Mouse (Mus musculus) CD4-positive, CD25-positive, alpha-beta regulatory T cell, adult 2 months (primary cell): ENCODE measurements around the gene Fam171a2.
A peak's percentile ranks its signal among the peaks of the same experiment; 100 is the strongest.
"Not testable (repeated sequence)": the region's sequence is repeated elsewhere in the genome, so short reads cannot be mapped to it uniquely, and the experiment has no call there.

Experiments
- DNase-seq: peaks from one replicate; pipeline ENCODE4 v3.0.0-alpha.2; 2012; ENCODE audit warnings: low read depth, low spot score

Gene Fam171a2

DNA sequence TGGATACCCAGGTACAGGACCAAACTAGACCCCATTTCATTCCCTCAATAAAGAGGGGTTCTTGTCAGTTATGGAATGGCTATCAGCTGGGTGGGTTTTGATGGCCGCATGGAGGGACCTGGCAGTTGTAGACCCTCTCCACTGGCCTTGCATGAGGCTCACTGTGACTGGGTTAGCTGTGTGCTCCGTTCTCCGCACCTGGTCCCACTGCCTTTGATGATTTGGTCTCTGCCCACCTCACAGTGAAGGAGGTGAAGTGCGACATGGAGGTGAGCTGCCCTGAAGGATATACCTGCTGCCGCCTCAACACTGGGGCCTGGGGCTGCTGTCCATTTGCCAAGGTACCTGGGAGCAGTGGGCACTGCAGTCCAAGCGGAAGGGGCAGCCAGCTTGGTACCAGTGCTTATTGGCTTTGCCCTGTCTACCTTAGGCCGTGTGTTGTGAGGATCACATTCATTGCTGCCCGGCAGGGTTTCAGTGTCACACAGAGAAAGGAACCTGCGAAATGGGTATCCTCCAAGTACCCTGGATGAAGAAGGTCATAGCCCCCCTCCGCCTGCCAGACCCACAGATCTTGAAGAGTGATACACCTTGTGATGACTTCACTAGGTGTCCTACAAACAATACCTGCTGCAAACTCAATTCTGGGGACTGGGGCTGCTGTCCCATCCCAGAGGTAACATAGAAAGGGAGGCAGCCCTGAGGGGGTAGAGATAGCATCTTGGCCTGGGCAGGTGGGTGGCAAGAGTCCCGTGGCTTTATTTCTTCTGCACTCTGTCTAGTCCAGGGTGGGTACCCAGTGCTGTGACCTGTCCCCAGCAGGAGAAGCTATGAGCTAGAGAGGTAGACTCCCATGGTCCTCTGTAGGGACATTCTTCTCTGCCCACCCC is 12.4 kb downstream of the Fam171a2 start:
- DNase-seq: no peak

DNA sequence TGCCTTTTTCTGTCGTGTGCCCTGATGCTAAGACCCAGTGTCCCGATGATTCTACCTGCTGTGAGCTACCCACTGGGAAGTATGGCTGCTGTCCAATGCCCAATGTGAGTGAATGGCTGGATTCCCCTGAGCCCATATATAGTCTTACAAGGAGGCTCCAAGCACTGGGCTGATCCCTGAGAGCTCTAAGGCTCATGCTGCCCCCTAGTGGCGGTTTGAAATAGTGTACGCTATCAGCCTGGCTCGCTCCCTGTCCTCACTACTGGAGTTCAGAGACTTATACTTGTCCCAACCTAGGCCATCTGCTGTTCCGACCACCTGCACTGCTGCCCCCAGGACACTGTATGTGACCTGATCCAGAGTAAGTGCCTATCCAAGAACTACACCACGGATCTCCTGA is 13.1 kb downstream of the Fam171a2 start:
- peak; percentile 90 for DNase-seq

DNA sequence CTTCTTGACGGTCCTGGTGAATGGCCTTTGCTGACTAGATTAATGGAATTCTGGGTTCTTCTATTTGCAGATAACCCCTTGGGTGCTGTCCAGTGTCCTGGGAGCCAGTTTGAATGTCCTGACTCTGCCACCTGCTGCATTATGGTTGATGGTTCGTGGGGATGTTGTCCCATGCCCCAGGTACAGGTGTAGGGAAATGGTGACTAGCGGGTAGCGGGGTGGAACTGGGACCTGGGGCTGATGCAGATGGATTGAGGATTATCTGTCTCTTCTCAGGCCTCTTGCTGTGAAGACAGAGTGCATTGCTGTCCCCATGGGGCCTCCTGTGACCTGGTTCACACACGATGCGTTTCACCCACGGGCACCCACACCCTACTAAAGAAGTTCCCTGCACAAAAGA is 13.6 kb downstream of the Fam171a2 start:
- DNase-seq: no peak

DNA sequence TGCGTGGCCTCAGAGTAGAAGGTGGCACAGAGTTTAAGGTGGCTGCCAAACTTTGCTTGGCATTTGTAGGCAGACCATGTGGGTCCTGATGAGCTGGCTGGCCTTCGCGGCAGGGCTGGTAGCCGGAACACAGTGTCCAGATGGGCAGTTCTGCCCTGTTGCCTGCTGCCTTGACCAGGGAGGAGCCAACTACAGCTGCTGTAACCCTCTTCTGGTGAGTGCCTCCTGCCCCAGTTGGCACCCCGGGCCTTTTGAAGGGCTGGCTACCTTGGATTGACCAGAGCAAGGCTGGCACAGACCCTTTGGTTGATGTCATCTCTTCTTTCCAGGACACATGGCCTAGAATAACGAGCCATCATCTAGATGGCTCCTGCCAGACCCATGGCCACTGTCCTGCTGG is 14.6 kb downstream of the Fam171a2 start:
- DNase-seq: no peak

DNA sequence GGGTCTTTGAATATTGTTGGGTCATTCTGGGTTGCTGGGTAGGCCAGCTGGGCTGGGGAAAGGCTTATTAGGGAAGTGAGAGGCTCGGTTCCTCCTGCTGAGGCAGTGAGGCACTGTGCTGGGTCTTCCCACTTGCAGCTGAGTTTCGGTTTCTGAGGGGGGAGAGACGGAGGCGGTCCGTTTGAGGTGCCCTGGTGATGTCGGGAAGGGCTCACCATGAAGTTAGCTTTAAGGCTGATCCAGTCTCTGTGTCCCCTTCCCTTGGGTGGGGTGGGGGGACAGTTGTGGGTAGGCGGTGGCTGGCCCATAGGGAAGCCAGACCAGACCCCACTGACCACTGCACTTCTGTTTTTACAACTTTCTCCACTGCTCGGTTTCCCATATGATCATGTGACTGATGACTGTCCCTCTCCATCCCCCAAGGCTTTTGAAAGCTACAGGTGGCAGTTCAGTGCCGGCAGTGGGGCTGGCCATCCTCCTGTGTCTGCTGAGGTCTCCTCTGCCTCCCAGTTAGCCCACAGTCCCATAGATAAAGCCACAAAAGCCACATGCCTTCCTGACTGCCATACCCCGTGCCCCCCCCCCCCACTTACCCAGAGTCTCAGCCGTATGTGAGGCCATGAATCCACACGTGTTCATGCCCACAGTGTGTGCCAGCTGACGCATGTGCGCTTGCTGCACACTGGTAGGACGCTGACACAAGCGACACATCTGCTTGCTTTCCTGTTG is 15.2 kb downstream of the Fam171a2 start:
- DNase-seq: peak; percentile 66

DNA sequence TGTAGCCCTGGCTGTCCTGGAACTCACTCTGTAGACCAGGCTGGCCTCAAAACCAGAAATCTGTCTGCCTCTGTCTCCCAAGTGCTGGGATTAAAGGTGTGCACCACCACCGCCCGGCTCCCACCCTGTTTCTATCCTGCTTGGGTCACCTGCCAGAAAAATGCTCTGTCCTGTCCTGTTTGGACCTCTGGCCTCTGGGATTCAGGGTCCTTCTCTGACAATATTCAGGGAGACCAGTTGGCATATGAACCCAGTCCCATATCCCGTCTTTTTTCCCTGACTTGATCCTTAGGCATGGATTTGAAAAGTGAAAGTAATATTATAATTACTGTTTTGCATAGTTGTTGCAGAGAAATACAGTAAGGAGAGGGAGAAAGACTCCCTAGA is 15.8 kb downstream of the Fam171a2 start:
- DNase-seq: no peak

DNA sequence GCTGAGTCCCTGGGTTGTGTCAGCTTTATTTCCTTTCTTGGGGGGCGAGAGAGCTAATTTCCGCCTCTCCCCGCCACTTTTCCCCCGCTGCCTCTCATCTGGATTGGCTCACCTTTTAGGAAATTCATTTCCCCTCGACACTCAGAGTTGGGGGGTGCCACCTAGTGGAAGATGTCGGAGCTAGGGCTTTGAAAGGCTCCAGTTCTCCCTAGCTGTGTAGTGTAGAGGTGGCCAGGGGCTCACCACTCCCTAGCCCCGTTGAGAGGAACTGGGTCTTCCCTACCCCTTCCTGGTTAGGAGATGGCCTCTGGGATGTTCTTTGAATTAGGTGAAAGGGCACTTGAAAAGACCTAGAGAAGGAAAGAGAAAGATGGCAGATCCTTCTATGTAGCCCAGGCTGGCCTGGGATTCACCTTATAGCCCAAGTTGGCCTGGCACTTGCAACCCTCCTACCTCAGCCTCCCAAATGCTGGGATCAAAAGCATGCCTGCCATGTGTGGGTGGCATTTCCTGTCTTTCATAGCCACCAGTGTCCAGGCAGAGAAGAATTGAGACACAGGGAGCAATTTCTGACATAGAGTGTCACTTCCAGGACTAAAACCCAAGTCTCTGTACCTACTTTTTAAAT is 16.4 kb downstream of the Fam171a2 start:
- DNase-seq: peak; percentile 86

DNA sequence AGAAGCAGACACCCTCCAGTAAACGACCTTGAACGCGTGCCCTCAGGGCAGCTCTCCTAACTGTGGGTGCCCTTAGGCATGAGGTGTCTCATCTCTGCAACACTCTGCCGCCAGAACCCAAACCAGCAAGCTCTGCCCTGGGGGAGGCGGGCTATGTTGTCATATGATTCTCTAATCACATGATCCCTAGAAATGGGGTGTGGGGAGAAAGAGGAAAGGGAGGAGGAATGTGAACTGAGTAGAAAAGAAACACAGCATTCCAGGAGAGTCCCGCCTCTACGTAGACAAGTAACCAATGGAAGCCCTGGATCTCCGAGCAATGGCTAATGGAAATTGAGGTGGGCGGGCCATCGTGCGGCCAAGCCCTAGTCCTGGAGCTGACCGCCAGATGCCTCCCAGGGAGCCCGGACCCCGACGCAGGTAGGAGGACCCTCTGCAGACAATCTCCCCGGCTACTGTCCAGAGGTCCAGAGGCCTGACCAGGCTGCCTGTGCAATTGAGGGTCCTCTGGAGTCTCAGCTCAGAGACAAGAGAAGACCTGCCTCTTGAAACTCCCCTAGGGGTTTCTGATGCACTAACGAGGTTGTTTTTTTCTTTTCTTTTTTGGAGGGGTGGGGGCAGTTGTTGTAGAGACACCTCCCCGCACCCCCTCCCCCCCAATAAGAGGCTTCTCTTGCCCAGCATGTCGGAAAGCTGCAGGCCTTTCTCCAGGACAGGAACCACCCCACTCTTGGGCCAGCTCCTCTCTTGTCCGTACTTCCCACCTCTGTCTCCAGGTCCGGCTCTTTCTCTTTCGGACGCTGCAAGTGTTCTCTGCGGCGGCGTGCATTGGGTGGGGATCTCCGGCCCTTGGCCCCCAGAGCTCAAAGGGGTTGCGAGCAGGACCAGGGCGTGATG is 17.1 kb downstream of the Fam171a2 start, which contains the start of gene Grn:
Grn (plus strand) TSS at position 195 of the 897 bp plus-strand sequence.
- DNase-seq: peak; percentile 83

DNA sequence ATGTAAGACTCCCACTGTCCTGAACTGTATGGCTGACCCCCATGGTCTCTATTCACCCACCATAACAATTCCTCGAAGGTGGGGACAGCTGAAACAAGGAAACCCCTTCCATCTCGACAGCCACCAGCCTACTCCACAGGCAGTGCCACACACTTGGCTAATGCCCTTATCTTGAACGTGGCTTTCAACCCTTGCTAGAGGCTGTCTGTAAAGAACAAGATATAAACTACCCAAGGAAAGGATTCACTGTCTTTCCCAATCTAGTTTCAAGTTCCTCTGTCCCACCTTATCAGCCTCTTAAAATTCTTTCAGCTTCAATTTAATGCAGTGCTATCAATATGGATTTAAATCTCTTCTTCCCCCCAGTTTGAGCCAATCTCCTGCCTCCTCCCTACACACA is 17.9 kb downstream of the Fam171a2 start:
- no peak for DNase-seq

DNA sequence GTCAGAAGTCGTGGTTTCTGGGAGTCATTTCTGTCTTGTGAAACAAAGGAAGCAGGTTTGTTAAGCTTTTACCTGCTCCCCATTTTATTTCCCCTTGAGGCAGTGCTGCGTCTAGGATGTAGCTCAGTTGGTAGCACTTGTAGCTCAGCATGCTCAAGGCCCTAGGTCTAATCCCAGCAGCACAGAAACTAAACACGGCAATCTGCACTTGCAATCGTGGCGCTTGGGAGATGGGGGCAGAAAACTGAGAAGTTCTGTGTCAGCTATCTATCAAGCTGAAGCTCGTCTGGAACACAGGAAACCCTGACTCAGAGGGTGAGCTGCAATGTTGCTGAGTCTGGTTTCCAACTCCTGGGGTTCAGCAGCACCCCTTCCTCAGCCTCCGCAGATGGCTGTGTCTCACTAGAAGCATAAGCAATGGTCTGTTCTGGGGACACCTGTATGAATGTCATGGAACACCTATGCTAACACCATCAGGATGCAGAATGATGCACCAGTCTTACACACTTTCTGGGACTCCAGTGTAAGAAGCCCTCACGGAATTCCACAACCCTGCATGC is 18.4 kb downstream of the Fam171a2 start:
- DNase-seq: peak; percentile 35

DNA sequence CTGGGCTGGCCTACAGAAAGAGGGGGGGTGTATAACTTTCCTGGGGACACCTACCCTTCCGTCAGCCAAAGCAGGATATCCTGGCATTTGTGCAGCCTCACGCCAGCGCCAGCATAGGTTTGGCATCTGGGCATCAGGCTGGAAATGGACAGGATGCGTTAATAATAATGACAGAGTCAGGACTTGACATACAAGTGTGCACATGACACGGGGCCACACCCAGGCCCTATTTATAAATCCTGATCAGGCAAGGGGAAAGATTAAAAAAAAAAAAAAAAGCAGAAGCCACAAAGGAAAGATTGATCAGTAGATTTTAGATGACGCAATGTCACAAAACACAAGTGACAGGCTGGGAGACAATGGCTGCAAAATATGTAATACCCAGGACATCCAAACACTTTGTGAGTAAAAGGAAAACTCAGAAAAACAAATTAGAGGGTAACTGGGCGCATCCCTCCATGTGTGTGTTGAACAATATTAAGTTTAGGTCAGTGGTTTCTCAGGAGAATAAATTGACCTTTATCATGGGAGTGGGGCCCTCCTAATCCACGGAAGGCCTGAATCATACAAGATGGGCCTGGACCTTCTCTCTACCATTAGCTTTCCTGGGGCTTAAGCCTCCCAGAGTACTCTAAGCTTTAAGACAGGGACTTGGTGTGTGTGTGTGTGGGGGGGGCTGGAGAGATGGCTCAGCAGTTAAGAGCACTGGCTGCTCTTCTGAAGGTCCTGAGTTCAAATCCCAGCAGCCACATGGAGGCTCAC is 21.7 kb downstream of the Fam171a2 start:
- DNase-seq: no peak

DNA sequence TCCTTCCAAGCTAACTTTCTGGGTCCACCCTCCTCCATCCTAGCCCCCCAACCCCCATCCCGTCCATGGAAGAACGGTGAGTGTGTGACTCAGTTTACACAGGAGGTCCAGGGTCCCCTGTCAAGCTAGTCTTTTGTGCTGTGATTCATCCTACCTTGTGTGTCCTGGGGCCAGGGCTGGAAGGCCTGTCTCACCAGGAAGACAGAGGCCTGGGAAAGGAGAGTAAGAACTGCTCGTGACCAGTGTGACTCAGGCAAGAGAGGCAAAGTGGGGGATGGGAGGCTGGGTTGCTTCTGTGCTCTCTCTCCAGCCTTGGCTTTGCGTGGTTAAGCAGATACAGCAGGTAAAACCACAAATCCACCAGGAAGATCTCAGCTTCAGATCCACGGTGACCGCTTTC is 22.8 kb downstream of the Fam171a2 start:
- no peak for DNase-seq

DNA sequence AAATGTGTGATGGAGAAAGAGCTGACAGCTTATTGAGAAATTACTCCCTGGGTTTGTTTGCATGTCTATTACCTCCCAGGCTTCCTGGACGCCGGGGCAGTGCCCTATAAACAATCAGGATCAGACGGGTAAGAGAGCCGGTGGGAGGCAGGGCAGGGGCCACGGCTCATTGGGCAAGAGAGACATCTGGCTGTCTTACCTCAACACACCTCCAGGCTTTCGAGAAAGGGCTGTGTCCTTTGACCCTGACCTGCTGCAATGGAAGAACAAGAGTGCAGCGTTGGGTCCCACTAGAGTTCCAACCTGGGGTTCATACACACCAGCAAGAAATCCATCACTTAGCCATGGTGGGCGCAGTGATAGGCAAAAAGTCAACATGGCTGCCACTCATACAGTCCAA is 25.9 kb downstream of the Fam171a2 start:
- no peak for DNase-seq

DNA sequence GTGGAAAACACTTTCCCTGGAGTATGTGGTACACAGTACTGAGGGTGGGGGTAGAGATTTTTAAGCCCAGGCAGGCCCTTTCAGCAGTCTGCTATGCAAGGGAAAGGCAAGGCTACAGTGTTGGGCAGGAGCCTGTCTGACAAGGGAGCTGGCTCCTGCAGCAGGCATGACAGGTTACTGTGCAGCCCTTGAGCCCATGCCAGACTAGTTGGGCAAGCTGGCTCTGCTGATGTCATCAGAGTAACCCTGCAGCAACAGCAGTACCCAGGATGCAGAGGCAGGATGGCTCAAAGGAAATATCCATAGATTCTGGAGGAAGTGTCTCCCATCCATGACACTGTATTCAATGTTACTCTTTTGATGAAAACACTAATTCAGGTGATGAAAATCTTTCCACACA is 28.6 kb downstream of the Fam171a2 start:
- no peak for DNase-seq

DNA sequence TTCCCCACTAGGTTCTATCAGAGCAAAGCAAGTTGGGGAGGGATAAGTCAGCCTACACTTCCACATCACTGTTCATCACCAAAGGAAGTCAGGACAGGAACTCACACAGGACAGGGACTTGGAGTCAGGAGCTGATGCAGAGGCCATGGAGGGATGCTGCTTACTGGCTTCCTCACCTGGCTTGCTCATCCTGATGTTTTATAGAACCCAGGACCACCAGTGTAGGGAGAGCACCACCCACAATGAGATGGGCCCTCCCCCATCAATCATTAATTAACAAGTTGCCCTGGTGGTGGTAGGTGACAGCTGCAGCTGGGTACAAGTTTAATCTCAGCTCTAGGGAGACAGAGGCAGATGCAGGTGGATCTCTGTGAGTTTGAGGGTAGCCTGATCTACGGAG is 30.3 kb downstream of the Fam171a2 start:
- DNase-seq: no peak

DNA sequence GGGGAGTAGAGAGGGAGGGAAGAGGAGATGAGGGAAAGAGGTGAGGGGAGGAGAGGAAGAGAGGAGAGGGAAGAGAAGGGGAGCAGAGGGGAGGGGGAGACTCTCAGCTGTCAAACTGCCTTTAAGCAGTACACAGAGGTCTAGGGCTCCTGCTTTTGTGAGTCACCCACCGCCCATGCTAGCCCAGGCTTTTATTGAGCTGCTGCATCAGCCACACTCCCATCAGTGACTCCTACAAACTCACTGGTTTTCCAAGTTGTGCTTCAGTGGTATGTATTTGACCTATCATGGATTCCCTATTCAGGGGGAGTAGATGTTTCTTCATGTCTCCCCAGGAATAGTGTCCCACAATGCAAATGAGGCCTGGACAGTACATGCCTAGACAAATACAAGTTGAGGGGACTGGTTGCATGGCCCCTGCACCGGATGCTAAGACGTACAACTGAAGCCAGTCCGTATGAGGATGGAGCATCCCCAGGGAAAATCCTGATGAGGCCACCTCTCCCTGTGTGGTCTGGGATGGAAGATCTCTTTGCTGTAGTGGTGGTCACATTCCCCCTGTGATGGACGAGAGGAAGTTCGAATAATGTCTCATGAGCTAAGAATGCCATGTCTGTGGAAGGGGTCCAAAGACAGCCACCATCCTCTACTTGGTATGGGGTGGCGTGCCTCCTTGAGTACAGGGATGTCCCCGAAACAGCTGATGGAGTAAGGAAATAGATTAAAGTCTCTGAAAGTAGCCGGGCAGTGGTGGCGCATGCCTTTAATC is 32.3 kb downstream of the Fam171a2 start:
- no peak for DNase-seq

DNA sequence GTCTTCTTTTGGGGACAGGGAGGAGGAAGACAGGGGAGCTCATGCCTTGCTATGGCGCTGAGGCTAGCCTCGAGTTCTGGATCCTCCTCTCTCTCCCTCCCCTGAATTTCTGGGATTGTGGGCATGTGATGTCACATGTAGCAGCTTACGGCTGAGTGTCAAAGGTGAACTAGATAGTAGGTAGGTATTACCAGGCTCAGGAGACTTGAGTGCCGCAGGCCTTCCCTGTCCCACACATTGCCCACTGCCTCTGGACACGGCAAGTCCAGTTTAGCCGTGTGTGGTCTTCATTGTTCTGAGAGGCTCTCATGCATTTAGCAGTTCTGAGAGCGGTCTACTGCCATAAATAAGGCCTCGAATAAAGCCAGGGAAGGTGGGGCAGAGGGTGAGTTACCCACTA is 34.4 kb downstream of the Fam171a2 start:
- no peak for DNase-seq

DNA sequence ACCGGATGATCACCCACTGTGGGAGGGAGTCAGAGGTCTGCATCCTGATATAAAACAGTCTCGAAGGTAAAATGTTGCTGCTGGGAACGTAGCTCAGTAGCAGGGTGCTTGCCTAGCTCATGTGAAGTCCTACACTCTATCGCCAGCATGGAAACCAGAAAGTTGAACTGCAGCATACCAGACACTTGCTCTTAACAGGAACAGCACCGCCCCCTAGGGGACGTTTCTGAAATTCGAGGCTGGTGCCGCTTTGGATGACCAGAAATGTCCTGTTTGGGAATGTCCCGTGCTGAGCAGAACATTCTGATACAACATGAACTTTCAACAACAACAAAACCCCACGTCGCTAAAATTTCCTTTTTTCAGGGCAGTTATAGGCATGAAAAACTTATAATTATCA is 35.8 kb downstream of the Fam171a2 start:
- DNase-seq: peak; percentile 92

DNA sequence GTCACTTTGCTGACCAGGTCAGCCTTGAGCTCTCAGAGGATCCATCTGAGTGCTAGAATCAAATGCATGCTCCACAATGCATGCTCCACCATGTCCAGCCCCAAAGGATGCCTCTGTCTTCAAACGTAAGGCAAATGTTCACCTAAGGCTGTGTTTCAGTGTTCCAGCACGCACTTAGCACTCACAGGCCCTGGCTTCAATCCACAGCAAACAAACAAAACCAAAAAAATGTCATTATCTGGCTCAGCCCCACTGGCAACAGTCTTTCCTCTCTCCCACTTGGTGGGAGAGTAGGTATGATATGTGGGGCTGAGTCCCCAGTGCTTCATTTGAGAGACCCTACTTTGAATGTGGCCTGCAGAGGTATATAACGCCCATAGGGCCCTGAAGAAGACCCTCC is 36.4 kb downstream of the Fam171a2 start:
- no peak for DNase-seq

DNA sequence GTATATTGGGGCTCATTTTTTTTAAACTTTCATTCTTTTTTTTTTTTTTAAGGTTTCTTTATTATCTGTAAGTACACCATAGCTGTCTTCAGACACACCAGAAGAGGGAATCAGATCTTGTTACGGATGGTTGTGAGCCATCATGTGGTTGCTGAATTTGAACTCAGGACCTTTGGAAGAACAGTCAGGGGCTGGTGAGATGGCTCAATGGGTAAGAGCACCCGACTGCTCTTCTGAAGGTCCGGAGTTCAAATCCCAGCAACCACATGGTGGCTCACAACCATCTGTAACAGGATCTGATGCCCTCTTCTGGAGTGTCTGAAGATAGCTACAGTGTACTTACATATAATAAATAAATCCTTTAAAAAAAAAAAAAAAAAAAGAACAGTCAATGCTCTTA is 37.1 kb downstream of the Fam171a2 start:
- DNase-seq: not testable (repeated sequence)
